In genomic region chr12:58802410-58802809, GRCm38 (mm10) we compare ENCODE assay signal across 8 mouse cellular contexts.
A peak's percentile ranks its signal among the peaks of the same experiment; 100 is the strongest.
DNase-seq lines count a peak whose midpoint lies in the region; ATAC-seq and TF ChIP-seq lines count a peak whose summit lies in the region.

No protein-coding gene starts in this region.

- no peaks in the 10 kb centered on the region for H3K27me3 ChIP-seq in midbrain, embryonic 11.5 days (ENCODE audit: control insufficient read depth, insufficient read depth, low read length)
- no peaks in the 10 kb centered on the region for H3K27me3 ChIP-seq in spleen, adult 2 months (ENCODE audit: control insufficient read depth, insufficient read depth, low read length)

- no peaks in the 10 kb centered on the region for H3K36me3 ChIP-seq in midbrain, embryonic 11.5 days (ENCODE audit: control insufficient read depth, insufficient read depth, low read length)
- no peaks in the 10 kb centered on the region for H3K36me3 ChIP-seq in spleen, adult 2 months (ENCODE audit: control insufficient read depth, insufficient read depth, low read length)

- H3K9ac ChIP-seq in midbrain, embryonic 11.5 days (ENCODE audit: low read length) = no peak overlapping the region

- no peaks in the 10 kb centered on the region for H3K4me1 ChIP-seq in midbrain, embryonic 11.5 days (ENCODE audit: control insufficient read depth, insufficient read depth, low read length)
- H3K4me1 ChIP-seq in spleen, adult 2 months (ENCODE audit: control insufficient read depth, insufficient read depth, insufficient read length) = no peaks in the 10 kb centered on the region

- peak; percentile 63 for DNase-seq in WW6 (ENCODE audit: low read depth, low spot score)
- DNase-seq in cerebellum, postnatal 10 days = peak; percentile 92 to 94
- DNase-seq in frontal cortex, postnatal 36 days (ENCODE audit: low spot score in 2 of 2) = peak; percentile 79 to 89
- DNase-seq in induced T-regulatory cell, adult 2 months (ENCODE audit: low read depth) = peak; percentile 49
- DNase-seq in left cerebral cortex, adult 2 months (ENCODE audit: extremely low spot score in 1 of 2, low spot score in 2 of 2) = peak; percentile 73 to 79
- peak; percentile 96 for DNase-seq in midbrain, embryonic 11.5 days (ENCODE audit: low spot score, missing footprints)
- DNase-seq in spleen, adult 2 months (ENCODE audit: low read depth in 1 of 2, low spot score in 2 of 2) = peak in 1 of 2 experiments; percentile 29

- 36% methylated on average over 4 of the region's 4 CpGs for WGBS in midbrain, embryonic 11.5 days
- WGBS in spleen, adult 2 months = 46% methylated on average over 4 of the region's 4 CpGs

- H3K4me3 ChIP-seq in left cerebral cortex, adult 2 months = no peak overlapping the region
- H3K4me3 ChIP-seq in midbrain, embryonic 11.5 days (ENCODE audit: low read depth, low read length) = no peak overlapping the region
- no peak overlapping the region for H3K4me3 ChIP-seq in spleen, adult 2 months (ENCODE audit: extremely low read depth, insufficient read depth, insufficient read length)

- H3K9me3 ChIP-seq in midbrain, embryonic 11.5 days (ENCODE audit: control insufficient read depth, low read length) = no peaks in the 10 kb centered on the region

- intact Hi-C loops in left cerebral cortex, adult 2 months (cut with DNase I) = loop anchor here (5.0 to 10.0 kb wide), 4 partner anchors 150 to 975 kb away; partner anchors contain the start of gene Sstr1

- peak; percentile 86 for TF ChIP-seq CTCF in left cerebral cortex, adult 2 months (IDR thresholded peaks at IDR 0.05)
- peak; percentile 12; the same call in 1 of the 2 replicates for TF ChIP-seq CTCF in spleen, adult 2 months (IDR thresholded peaks at IDR 0.05; ENCODE audit: extremely low read depth, insufficient read depth, insufficient read length, insufficient replicate concordance)

- peak; percentile 88 for ATAC-seq in midbrain, embryonic 11.5 days (ENCODE audit: low FRiP score)
- ATAC-seq in erythroblast, adult 5-6 weeks (replicated peaks; ENCODE audit: low FRiP score, poor library complexity, severe bottlenecking) = no peak

- no peak for TF ChIP-seq POLR2A in spleen, adult 2 months (IDR thresholded peaks at IDR 0.05; ENCODE audit: low read depth, low read length)

- H3K4me2 ChIP-seq in midbrain, embryonic 11.5 days = no peak overlapping the region

- H3K27ac ChIP-seq in left cerebral cortex, adult 2 months = no peak overlapping the region
- no peak overlapping the region for H3K27ac ChIP-seq in midbrain, embryonic 11.5 days (ENCODE audit: low read depth, low read length)
- no peak overlapping the region for H3K27ac ChIP-seq in spleen, adult 2 months (ENCODE audit: insufficient read depth, low read length)
